Mouse (Mus musculus): ENCODE measurements at regions not wholly inside any gene's neighbourhood (a gene's known extent, or its start where the extent isn't known, plus 50 kb on each side); places are given as distances from the start of the nearest gene placed in this dataset.

DNA sequence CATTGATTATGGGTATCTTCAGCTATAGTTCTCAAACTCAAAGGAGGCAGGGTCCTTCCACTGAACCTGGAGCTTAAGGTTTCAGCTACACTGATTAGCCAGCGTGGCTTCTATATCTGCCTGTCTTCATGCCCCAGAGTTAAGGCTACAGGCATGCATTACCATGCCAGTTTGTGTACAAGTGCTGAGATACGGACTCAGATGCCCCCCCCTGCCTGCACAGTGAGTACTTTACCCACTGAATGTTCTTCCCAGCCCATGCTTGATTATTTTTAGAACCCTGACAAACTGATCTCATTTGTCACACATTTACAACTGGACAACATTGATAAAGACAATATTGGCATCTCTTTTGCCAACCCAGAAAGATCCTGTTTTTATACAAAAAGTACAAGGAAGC lies 206.8 kb upstream of the Hey2 start:
- 59% methylated on average over 2 of the region's 2 CpGs for WGBS
- ATAC-seq (ENCODE audit: insufficient read depth): no peak
- H3K4me1 ChIP-seq (ENCODE audit: insufficient read depth): no peaks in the 10 kb centered on the region
- H3K9me3 ChIP-seq (ENCODE audit: low read depth, low read length): no peaks in the 10 kb centered on the region
- H3K36me3 ChIP-seq (ENCODE audit: insufficient read depth): no peaks in the 10 kb centered on the region
- H3K27ac ChIP-seq (ENCODE audit: low read depth): no peak overlapping the region
- TF ChIP-seq CTCF (IDR thresholded peaks at IDR 0.05; ENCODE audit: low read depth): no peak
- no peak overlapping the region for H3K9ac ChIP-seq
- no peak overlapping the region for H3K4me3 ChIP-seq (ENCODE audit: low read depth, low read length)
- no peak for DNase-seq
- no peaks in the 10 kb centered on the region for H3K27me3 ChIP-seq (ENCODE audit: insufficient read depth, low read length)
- H3K4me2 ChIP-seq: no peak overlapping the region

DNA sequence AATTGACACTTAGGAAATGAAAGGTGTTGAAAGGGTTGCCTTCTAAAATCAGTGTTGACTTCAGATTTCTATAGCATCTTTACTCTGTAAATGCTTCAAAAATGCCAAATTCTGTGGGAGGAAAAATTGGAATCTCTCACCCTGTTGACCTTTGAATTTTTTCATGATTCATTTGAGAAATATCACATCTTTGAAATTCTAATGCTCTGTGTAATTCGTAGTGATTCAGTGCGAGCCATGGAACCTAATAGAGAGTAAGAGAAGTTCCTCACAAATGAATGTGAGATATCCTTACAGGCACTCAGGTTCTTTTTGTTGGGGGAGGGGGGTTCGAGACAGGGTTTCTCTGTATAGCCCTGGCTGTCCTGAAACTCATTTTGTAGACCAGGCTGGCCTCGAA lies 193.0 kb upstream of the Hey2 start:
- H3K4me1 ChIP-seq (ENCODE audit: insufficient read depth): no peaks in the 10 kb centered on the region
- 74% methylated on average over 4 of the region's 4 CpGs for WGBS
- H3K36me3 ChIP-seq (ENCODE audit: insufficient read depth): no peaks in the 10 kb centered on the region
- no peak overlapping the region for H3K27ac ChIP-seq (ENCODE audit: low read depth)
- no peak for DNase-seq
- no peak overlapping the region for H3K4me2 ChIP-seq
- no peak for TF ChIP-seq CTCF (IDR thresholded peaks at IDR 0.05; ENCODE audit: low read depth)
- H3K4me3 ChIP-seq (ENCODE audit: low read depth, low read length): no peak overlapping the region
- no peak for ATAC-seq (ENCODE audit: insufficient read depth)
- H3K27me3 ChIP-seq (ENCODE audit: insufficient read depth, low read length): no peaks in the 10 kb centered on the region
- no peaks in the 10 kb centered on the region for H3K9me3 ChIP-seq (ENCODE audit: low read depth, low read length)
- no peak overlapping the region for H3K9ac ChIP-seq

DNA sequence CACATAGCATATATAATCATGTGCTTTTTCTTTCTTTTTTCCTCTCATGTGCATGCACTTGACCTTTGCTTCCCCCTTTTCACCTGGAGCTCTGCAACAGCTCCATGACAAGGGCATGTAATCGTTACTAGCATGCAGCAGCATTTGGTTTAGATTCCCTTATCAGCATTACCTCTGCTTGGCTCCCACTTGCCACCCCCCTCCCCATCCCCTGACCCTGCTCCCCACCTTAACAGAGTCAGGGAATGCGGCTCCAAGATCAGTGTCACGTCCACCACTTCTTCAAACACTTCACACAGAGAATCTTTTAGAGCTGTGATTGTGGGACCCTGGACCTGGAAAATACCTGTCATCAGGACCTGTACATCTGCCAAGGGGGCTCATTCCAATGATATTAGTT lies 192.2 kb upstream of the Hey2 start:
- no peaks in the 10 kb centered on the region for H3K4me1 ChIP-seq (ENCODE audit: insufficient read depth)
- DNase-seq (no peak), ATAC-seq (ENCODE audit: insufficient read depth) (no peak)
- H3K9me3 ChIP-seq (ENCODE audit: low read depth, low read length): no peaks in the 10 kb centered on the region
- 13% methylated on average over 3 of the region's 3 CpGs for WGBS
- H3K4me3 ChIP-seq (ENCODE audit: low read depth, low read length): no peak overlapping the region
- no peak overlapping the region for H3K4me2 ChIP-seq
- no peak for TF ChIP-seq CTCF (IDR thresholded peaks at IDR 0.05; ENCODE audit: low read depth)
- no peak overlapping the region for H3K9ac ChIP-seq
- H3K27me3 ChIP-seq (ENCODE audit: insufficient read depth, low read length): no peaks in the 10 kb centered on the region
- no peaks in the 10 kb centered on the region for H3K36me3 ChIP-seq (ENCODE audit: insufficient read depth)
- no peak overlapping the region for H3K27ac ChIP-seq (ENCODE audit: low read depth)

GRCm38 (mm10) chr10:31030676-31031075 lies 188.1 kb upstream of the Hey2 start:
- Histone ChIP-seq H3K27me3 (ENCODE audit: insufficient read depth, low read length) (no peaks in the 10 kb centered on the region), H3K4me1 (ENCODE audit: insufficient read depth) (no peaks in the 10 kb centered on the region), H3K36me3 (ENCODE audit: insufficient read depth) (no peaks in the 10 kb centered on the region), H3K4me2 (no peak overlapping the region), H3K4me3 (ENCODE audit: low read depth, low read length) (no peak overlapping the region), H3K9me3 (ENCODE audit: low read depth, low read length) (no peaks in the 10 kb centered on the region), H3K9ac (no peak overlapping the region), H3K27ac (ENCODE audit: low read depth) (no peak overlapping the region)
- DNase-seq: no peak
- TF ChIP-seq CTCF (IDR thresholded peaks at IDR 0.05; ENCODE audit: low read depth): no peak
- WGBS: 44% methylated on average over 2 of the region's 2 CpGs
- ATAC-seq (ENCODE audit: insufficient read depth): no peak

GRCm38 (mm10) chr10:31026440-31026839 lies 183.8 kb upstream of the Hey2 start:
- Histone ChIP-seq H3K4me2 (no peak overlapping the region), H3K4me3 (ENCODE audit: low read depth, low read length) (no peak overlapping the region), H3K4me1 (ENCODE audit: insufficient read depth) (no peaks in the 10 kb centered on the region), H3K9me3 (ENCODE audit: low read depth, low read length) (no peaks in the 10 kb centered on the region), H3K27ac (ENCODE audit: low read depth) (no peak overlapping the region), H3K36me3 (ENCODE audit: insufficient read depth) (no peaks in the 10 kb centered on the region), H3K9ac (no peak overlapping the region), H3K27me3 (ENCODE audit: insufficient read depth, low read length) (no peaks in the 10 kb centered on the region)
- 24% methylated on average over 1 of the region's 1 CpGs for WGBS
- TF ChIP-seq CTCF (IDR thresholded peaks at IDR 0.05; ENCODE audit: low read depth): no peak
- ATAC-seq (ENCODE audit: insufficient read depth) (no peak), DNase-seq (no peak)

DNA sequence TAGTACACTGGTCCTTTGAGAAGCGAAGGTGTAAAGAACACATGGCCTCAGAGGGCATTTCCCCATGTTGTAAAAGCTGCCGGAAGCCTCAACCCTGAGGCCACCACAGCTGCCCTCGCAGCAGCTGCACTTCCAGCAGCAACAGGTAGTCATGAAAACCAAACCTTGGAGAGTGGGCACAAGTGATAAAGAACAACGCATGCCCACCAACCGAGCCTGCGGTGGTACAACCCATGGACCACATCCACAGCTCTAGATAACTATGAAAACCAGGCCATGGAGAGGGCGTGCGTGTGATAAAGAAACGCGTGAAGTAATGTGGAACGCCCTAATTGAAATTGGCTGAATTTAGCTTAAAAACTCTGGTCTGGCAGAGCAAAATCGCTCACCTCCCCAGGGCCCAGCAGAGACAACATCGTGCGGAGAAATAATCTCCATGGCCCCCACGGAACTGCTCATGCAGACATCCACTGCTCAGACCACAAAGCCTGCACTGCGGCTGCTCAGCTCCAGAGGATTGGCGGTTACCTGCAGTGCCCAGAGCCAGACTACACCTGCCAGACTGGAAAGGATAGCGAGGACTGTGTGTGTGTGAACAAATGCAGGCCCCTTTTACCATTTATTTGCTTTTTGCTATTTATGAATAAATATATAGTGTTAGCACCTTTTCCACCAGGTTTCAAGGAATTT lies 170.2 kb upstream of the Hey2 start:
- H3K4me1 ChIP-seq (ENCODE audit: insufficient read depth): no peaks in the 10 kb centered on the region
- no peaks in the 10 kb centered on the region for H3K9me3 ChIP-seq (ENCODE audit: low read depth, low read length)
- no peak overlapping the region for H3K4me3 ChIP-seq (ENCODE audit: low read depth, low read length)
- H3K27me3 ChIP-seq (ENCODE audit: insufficient read depth, low read length): no peaks in the 10 kb centered on the region
- DNase-seq (no peak), ATAC-seq (ENCODE audit: insufficient read depth) (no peak)
- H3K4me2 ChIP-seq: no peak overlapping the region
- TF ChIP-seq CTCF (IDR thresholded peaks at IDR 0.05; ENCODE audit: low read depth): no peak
- 81% methylated on average over 18 of the region's 18 CpGs for WGBS
- no peak overlapping the region for H3K9ac ChIP-seq
- no peak overlapping the region for H3K27ac ChIP-seq (ENCODE audit: low read depth)
- H3K36me3 ChIP-seq (ENCODE audit: insufficient read depth): no peaks in the 10 kb centered on the region

GRCm38 (mm10) chr10:31009955-31010254 lies 167.3 kb upstream of the Hey2 start:
- H3K9ac ChIP-seq: no peak overlapping the region
- H3K4me2 ChIP-seq: no peak overlapping the region
- H3K36me3 ChIP-seq (ENCODE audit: insufficient read depth): no peaks in the 10 kb centered on the region
- no peak for TF ChIP-seq CTCF (IDR thresholded peaks at IDR 0.05; ENCODE audit: low read depth)
- H3K9me3 ChIP-seq (ENCODE audit: low read depth, low read length): no peaks in the 10 kb centered on the region
- no peak for ATAC-seq (ENCODE audit: insufficient read depth)
- no peak for DNase-seq
- H3K4me1 ChIP-seq (ENCODE audit: insufficient read depth): no peaks in the 10 kb centered on the region
- H3K27me3 ChIP-seq (ENCODE audit: insufficient read depth, low read length): no peaks in the 10 kb centered on the region
- no peak overlapping the region for H3K27ac ChIP-seq (ENCODE audit: low read depth)
- WGBS: 20% methylated on average over 1 of the region's 1 CpGs
- no peak overlapping the region for H3K4me3 ChIP-seq (ENCODE audit: low read depth, low read length)

Measured in lung, embryonic 14.5 days (tissue).